Mouse (Mus musculus) myocyte (in vitro differentiated cells): ENCODE measurements around the gene Camk1d.

ENCODE experiments used
- CEBPB ChIP-seq: IDR thresholded peaks from 2 replicates; pipeline ENCODE4 v1.6.1; 2011; ENCODE audit warnings: mild to moderate bottlenecking, moderate library complexity; ENCODE audit not compliant: poor library complexity, insufficient read depth, severe bottlenecking
- E2F4 ChIP-seq: IDR thresholded peaks from one replicate; pipeline ENCODE4 v1.6.1; 2011; ENCODE audit warnings: mild to moderate bottlenecking, control low read depth, moderate library complexity; ENCODE audit not compliant: insufficient read depth
- MAX ChIP-seq: IDR thresholded peaks from one replicate; pipeline ENCODE4 v1.6.1; 2011; ENCODE audit warnings: low read depth, mild to moderate bottlenecking, control low read depth
- MYOD1 ChIP-seq, 3 experiments: IDR thresholded peaks; one replicate each; pipeline ENCODE4 v1.6.1; 2011; ENCODE audit warnings: control low read depth in 2 of 3, low read depth in 2 of 3, mild to moderate bottlenecking in 2 of 3, moderate library complexity in 1 of 3; ENCODE audit not compliant: insufficient read length in 2 of 3, control insufficient read depth in 1 of 3
- MYOG ChIP-seq, 3 experiments: IDR thresholded peaks; one replicate each; pipeline ENCODE4 v1.6.1; 2011; ENCODE audit warnings: control low read depth in 2 of 3, low read depth in 2 of 3, mild to moderate bottlenecking in 2 of 3; ENCODE audit not compliant: insufficient read length in 2 of 3, control insufficient read depth in 1 of 3, insufficient read depth in 1 of 3
- POLR2A ChIP-seq: IDR thresholded peaks from one replicate; pipeline ENCODE4 v1.6.1; 2011; ENCODE audit warnings: low read depth, mild to moderate bottlenecking, control low read depth, moderate library complexity; ENCODE audit not compliant: insufficient read length
- POLR2AphosphoS2 ChIP-seq: IDR thresholded peaks from one replicate; pipeline ENCODE4 v1.6.1; 2011; ENCODE audit warnings: low read depth, control low read depth; ENCODE audit not compliant: insufficient read length
- REST ChIP-seq: IDR thresholded peaks from one replicate; pipeline ENCODE4 v1.6.1; 2011; ENCODE audit warnings: mild to moderate bottlenecking, control low read depth, moderate library complexity; ENCODE audit not compliant: insufficient read depth, insufficient read length
- SRF ChIP-seq: IDR thresholded peaks from one replicate; pipeline ENCODE4 v1.6.1; 2011; ENCODE audit warnings: low read depth; ENCODE audit not compliant: control insufficient read depth, insufficient read length
- TCF12 ChIP-seq: IDR thresholded peaks from one replicate; pipeline ENCODE4 v1.6.1; 2011; ENCODE audit warnings: mild to moderate bottlenecking, control low read depth; ENCODE audit not compliant: poor library complexity, insufficient read depth, severe bottlenecking
- TCF3 ChIP-seq: IDR thresholded peaks from one replicate; pipeline ENCODE4 v1.6.1; 2011; ENCODE audit warnings: low read depth, control low read depth; ENCODE audit not compliant: insufficient read length
- USF1 ChIP-seq: IDR thresholded peaks from one replicate; pipeline ENCODE4 v1.6.1; 2011; ENCODE audit warnings: low read depth, mild to moderate bottlenecking, control low read depth, moderate library complexity

DNA sequence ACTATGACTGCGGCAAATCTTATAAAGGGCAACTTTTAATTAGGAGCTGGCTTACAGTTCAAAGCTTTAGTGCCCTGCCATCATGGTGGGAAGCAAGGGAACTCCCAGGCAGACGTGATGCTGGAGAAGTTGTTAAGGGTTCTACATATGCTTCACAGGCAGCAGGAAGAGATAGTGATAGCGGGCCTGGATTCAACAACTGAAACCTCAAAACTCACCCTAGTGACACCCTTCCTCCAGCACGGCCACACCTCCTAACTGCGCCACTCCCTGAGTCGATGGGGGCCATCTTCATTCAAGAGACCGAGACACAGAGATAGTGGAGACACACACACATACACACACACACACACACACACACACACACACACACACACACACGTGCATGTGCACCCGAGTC lies 39.8 kb downstream of the Camk1d start:
- no peak for TF ChIP-seq MYOD1 (IDR thresholded peaks at IDR 0.05; ENCODE audit: control insufficient read depth in 1 of 3, insufficient read length in 2 of 3, low read depth in 2 of 3)
- no peak for TF ChIP-seq POLR2AphosphoS2
- no peak for TF ChIP-seq TCF12
- no peak for TF ChIP-seq POLR2A
- no peak for TF ChIP-seq E2F4
- TF ChIP-seq CEBPB, result no peak
- TF ChIP-seq MAX, result no peak
- TF ChIP-seq USF1, result no peak
- TF ChIP-seq REST, result no peak
- TF ChIP-seq SRF, result no peak
- TF ChIP-seq MYOG (IDR thresholded peaks at IDR 0.05; ENCODE audit: control insufficient read depth in 1 of 3, insufficient read depth in 1 of 3, insufficient read length in 2 of 3, low read depth in 2 of 3), result no peak
- TF ChIP-seq TCF3, result no peak
